Mouse (Mus musculus) kidney, postnatal 14 days (tissue): ENCODE results near the gene Eya4.

Source experiments
- DNase-seq: peaks from one replicate; pipeline ENCODE4 v3.0.0; 2022; ENCODE audit warnings: mixed read lengths

Gene Eya4

DNA sequence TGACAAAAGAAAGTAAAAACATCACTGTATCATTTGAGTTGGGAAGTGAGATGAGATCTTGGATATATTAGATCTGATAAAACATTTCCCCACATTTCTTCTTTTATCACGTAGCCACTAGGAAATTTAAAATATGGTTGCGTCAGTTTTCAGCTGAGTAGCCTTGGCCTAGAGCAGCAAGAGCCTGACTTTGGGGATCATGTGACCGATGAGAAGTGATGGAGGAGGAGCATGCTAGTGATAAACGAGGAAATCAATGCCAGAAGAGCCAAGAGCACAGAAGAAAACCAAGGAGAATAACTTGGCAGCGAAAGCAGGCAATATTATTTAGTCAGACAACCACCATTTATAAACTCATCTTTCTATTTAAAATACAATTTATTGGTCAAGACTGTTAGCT lies 119.7 kb downstream of the Eya4 start:
- DNase-seq = no peak

DNA sequence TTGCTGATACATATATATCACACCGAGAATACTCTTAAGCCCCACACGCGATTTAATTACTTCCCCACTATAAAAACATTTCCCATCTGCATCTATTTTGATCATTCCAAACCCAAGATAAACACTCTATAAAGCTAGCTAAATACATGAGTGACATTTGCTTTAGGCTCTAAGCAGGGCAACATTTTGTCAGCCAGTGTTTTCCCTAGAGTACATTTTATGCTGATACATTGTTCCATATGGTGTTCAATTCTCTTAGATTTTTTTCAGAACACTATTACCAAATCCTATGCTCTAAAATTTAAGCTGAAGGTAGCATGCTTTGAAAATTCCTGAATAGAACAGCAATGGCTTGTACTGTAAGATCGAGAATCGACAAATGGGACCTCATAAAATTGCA lies 127.2 kb downstream of the Eya4 start:
- DNase-seq = no peak

GRCm38 (mm10) chr10:23220432-23220831 lies 130.2 kb downstream of the Eya4 start:
- no peak for DNase-seq

DNA sequence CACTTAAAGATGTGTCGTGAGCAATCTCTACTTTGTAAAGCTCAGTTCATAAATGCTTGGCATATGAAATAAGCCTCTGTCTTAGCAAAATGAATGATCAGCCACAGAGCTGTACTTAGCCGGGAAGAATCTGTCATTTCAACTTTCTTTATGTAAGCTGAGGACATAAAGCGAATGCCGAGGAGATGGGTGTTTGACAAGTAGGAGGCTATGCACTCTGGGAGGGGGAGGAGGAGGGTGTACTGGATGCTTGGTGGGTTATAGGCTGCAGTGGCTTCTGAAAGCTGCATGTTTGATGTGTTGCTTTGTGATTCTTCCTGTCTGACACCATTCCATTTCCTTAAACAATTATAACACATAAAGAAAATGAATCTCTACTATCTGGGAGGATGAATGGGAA lies 133.8 kb downstream of the Eya4 start:
- no peak for DNase-seq

DNA sequence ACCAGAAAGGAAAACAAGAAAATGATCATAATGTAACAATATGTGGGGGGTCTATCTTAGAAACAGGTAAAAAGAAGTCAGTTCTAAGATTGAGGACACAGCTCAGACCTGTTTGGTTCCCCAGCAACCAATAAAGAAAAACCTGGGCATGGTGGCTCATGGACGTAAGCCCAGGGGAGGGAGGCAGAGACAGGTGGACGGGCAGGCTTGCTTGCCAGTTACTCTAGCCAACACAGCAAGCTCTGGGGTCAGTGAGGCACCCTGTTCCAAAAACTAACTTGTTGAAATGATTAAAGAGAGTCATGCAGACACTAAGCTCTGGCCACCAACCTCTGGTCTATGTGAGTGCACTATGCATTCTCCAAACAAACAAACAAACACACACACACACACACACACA lies 139.2 kb downstream of the Eya4 start:
- DNase-seq = no peak

DNA sequence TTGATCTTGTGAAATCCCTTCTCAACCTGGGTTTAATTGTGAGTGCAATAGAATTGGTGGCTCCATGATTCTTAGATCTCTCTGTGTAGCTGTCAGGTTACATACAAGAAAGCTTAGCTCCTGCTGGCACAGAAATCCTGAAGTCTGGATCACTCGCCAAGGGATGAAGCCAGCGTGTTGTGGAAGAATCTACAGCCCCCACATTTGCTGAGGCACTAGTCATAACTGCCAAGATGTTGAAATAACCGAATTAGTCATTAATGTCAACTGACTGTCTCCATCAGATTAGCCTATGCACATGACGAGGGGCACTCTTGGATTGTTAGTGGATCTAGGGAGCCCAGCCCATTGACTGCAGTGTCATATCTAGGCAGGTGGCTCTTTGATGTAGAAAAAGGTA lies 146.7 kb downstream of the Eya4 start:
- no peak for DNase-seq

GRCm38 (mm10) chr10:23203144-23203838 lies 147.3 kb downstream of the Eya4 start:
- DNase-seq = no peak

DNA sequence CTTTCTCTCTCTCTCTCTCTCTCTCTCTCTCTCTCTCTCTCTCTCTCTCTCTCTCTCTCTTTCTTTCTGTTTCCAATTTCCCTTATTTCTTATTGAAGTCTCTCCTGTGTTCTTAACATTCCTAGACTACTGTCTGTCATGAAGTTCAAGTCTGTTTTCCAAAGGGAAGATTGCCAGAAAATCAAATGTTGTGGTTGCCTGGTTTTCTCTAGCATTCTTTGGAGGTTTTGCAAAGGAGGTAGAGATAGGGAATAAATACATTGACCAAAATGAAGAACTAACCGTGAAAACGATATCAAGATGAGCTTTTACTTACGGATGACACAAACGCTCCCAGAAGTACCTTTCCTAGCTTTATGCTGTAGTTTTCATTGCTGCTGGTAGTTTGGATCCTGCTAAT lies 148.0 kb downstream of the Eya4 start:
- DNase-seq = no peak

GRCm38 (mm10) chr10:23198251-23198650 lies 152.3 kb downstream of the Eya4 start:
- DNase-seq = no peak

- no peak for DNase-seq
These were observed 154.2 kb downstream of the Eya4 start for GRCm38 (mm10) chr10:23196336-23196735.

DNA sequence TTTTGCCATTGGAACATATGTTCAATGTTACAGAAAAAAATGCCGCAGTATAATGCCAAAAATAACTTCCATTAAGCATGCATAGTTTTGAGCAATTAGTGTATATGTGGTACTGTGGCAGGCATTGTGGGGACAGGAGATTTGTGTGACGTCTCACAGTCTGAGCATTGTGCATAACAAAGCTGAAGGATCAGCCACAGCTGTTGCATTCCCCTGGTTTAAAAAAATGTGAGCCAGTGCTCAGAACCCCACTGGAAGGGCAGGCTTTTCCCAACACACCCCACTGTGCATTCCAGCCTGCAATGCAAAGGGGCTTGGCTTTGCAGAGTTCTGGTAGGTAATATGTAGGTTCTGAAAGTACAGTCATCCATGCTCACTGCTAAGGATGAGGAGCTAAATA lies 155.2 kb downstream of the Eya4 start:
- DNase-seq = no peak

GRCm38 (mm10) chr10:23189836-23190235 lies 160.8 kb downstream of the Eya4 start:
- DNase-seq = no peak

DNA sequence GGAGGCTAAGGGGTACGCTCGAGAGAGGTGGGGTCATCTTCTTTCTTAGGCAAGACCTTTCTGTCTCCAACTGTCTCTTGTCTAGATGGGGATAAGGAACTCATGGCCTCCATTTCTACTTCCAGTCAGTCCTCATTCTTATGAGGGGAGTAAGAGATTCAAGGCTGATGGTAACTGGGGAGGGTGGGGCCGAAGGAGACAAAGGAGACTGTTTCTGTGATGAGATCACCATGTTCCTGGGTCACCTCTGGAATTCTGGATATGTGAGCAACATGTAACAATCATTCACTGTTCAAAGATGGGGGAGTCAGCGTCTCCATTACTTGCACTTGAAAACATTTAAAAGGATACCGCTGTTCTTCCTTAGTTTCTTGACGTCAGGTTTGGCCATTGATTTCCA lies 165.2 kb downstream of the Eya4 start:
- DNase-seq = no peak

- DNase-seq = no peak
These were observed 168.8 kb downstream of the Eya4 start for GRCm38 (mm10) chr10:23181572-23182493.

DNA sequence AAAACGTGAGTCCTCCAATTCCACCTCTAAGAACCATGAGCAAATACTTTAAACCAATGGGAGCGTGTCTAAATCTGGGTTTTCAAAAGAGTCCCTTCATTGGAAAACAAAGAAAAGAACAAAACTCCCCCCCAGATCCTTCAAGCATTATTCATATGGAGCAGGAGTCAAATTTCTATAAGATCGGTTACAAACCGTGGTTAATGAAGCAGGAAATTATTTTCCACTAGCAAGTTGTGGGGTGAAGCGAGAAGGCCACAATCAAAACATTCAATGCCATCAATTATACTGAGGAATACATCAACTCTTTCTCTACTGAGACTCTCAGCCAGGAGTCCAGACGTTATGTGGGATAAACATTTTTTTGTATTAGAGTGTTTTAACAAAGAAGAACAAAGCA lies 171.3 kb downstream of the Eya4 start:
- DNase-seq = no peak

GRCm38 (mm10) chr10:23177347-23178046 lies 173.1 kb downstream of the Eya4 start:
- DNase-seq = no peak

GRCm38 (mm10) chr10:23176666-23177346 lies 173.8 kb downstream of the Eya4 start:
- no peak for DNase-seq

GRCm38 (mm10) chr10:23171541-23171940 lies 179.0 kb downstream of the Eya4 start:
- no peak for DNase-seq

- DNase-seq = no peak
These were observed 185.4 kb downstream of the Eya4 start for GRCm38 (mm10) chr10:23165089-23165642.

- no peak for DNase-seq
These were observed 190.7 kb downstream of the Eya4 start for GRCm38 (mm10) chr10:23159844-23160243.

- DNase-seq = no peak
These were observed 191.4 kb downstream of the Eya4 start for GRCm38 (mm10) chr10:23159138-23159537.

DNA sequence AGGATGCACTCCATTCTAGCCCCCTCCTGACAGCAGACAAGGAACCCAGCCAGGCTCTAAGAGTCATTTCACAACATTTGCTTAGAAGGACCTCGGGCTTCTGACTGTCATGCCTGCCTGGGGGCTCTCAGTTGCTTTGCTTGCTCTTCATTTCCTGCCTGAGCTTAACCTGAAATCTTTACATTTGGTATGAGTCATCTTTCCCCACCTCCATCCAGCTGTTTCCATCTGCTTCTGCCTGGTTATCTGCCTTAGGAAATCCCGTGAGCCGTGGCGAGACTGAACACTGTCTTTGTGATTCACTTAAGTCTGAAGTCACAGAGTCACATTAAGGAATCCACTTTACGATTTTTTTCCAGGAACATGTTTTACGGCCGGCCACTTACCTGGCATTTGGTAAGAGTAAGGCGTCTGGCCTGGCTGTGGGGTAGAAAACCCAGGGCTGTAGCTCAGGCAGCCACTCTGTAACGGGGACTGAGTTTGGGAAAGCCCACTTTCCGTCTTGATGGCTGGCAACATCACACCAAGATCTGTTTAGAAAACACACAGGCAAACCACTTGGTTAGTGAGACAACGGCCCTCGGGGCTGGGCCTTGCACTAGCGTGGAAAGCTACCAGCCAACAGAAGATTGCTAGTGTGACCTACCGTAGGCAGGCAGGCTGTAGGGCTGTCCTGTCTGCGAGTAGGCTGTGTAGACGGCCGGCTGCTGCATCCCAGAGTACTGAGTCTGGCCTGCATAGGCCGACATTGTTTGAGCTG lies 193.5 kb downstream of the Eya4 start:
- no peak for DNase-seq
